Mouse (Mus musculus) embryonic facial prominence, embryonic 14.5 days (tissue): ENCODE results near the gene Erfe. TPM values are rescaled to one million over a fixed set of nuclear protein-coding genes. Genes with fewer than 3 reads are reported as not detected.

Experiments
- ATAC-seq: fragments of 200-750 bp; cut with Nextera tagmentation; 2 replicates; pipeline ENCODE4 v1.8.0; 2017; ENCODE audit warnings: low read depth, moderate number of reproducible peaks, moderate TSS enrichment
- DNase-seq: peaks from one replicate; pipeline ENCODE4 v3.0.0-alpha.2; 2015; ENCODE audit warnings: low spot score
- H3K27ac ChIP-seq: fragments of 300-500 bp; sonication (generic); replicated peaks from 2 replicates; pipeline ENCODE4 v1.5.1; 2014; ENCODE audit warnings: low read depth, mild to moderate bottlenecking, low read length, moderate library complexity
- H3K27me3 ChIP-seq: fragments of 300-500 bp; sonication (generic); replicated peaks from 2 replicates; pipeline ENCODE4 v1.6.1; 2014; ENCODE audit warnings: low read length; ENCODE audit not compliant: control insufficient read depth, insufficient read depth
- H3K36me3 ChIP-seq: fragments of 300-500 bp; sonication (generic); 2 replicates; pipeline ENCODE4 v1.6.1; 2014; ENCODE audit warnings: low read length, mixed read lengths; ENCODE audit not compliant: control insufficient read depth, insufficient read depth
- H3K4me1 ChIP-seq: fragments of 300-500 bp; sonication (generic); 2 replicates; pipeline ENCODE4 v1.6.1; 2014; ENCODE audit warnings: antibody characterized with exemption, low read length; ENCODE audit not compliant: control insufficient read depth, insufficient read depth
- H3K4me2 ChIP-seq: fragments of 300-500 bp; sonication (generic); 2 replicates; pipeline ENCODE4 v1.6.1; 2014; ENCODE audit warnings: low read depth, mild to moderate bottlenecking, low read length, moderate library complexity, mixed read lengths
- H3K4me3 ChIP-seq: fragments of 300-500 bp; sonication (generic); 2 replicates; pipeline ENCODE4 v1.5.1; 2014; ENCODE audit warnings: low read depth, mild to moderate bottlenecking, low read length
- H3K9ac ChIP-seq: fragments of 300-500 bp; sonication (generic); 2 replicates; pipeline ENCODE4 v1.6.1; 2014; ENCODE audit warnings: low read depth, mild to moderate bottlenecking, low read length, moderate library complexity, mixed read lengths
- H3K9me3 ChIP-seq: fragments of 300-500 bp; sonication (generic); 2 replicates; pipeline ENCODE4 v1.6.1; 2016; ENCODE audit warnings: low read length; ENCODE audit not compliant: control insufficient read depth
- WGBS: fragments of 180-500 bp; shearing (Covaris S2); extraction: QIAGEN DNeasy Blood & Tissue Kit; methylation state at CpG from one replicate; pipeline ENCODE4 v1.1.7; 2014; 5-methylcytosine and 5-hydroxymethylcytosine counted together
- polyA plus RNA-seq: library from polyadenylated mRNA; unstranded; fragments of >200 nt; fragmentation: Nextera tagmentation; extraction: Ambion mirVana; gene quantifications from 2 replicates; pipeline ENCODE4 v1.2.1, GENCODE M21; 2014

The Erfe gene
- polyA plus RNA-seq, 1 experiment from 2014 or later, result 1.5 TPM

GRCm38 (mm10) chr1:91344001-91344400 lies 22.2 kb upstream of the Erfe start:
- H3K27ac ChIP-seq, result no peak overlapping the region
- H3K27me3 ChIP-seq, result peaks cover 46% of the 10 kb centered on the region
- ATAC-seq (no peak), DNase-seq (no peak)
- no peaks in the 10 kb centered on the region for H3K36me3 ChIP-seq
- no peak overlapping the region for H3K4me2 ChIP-seq
- 79% methylated on average over 3 of the region's 3 CpGs for WGBS
- no peaks in the 10 kb centered on the region for H3K9me3 ChIP-seq
- H3K9ac ChIP-seq, result no peak overlapping the region
- H3K4me1 ChIP-seq, result no peaks in the 10 kb centered on the region
- no peak overlapping the region for H3K4me3 ChIP-seq

GRCm38 (mm10) chr1:91344921-91345685 lies 21.1 kb upstream of the Erfe start:
- ATAC-seq (no peak), DNase-seq (peak; percentile 34)
- peaks cover 46% of the 10 kb centered on the region for H3K27me3 ChIP-seq
- WGBS, result 2% methylated on average over 44 of the region's 68 CpGs
- H3K4me2 ChIP-seq, result peak overlapping the region; percentile 57
- no peak overlapping the region; the same call in 1 of the 2 replicates for H3K9ac ChIP-seq
- no peaks in the 10 kb centered on the region for H3K9me3 ChIP-seq
- H3K36me3 ChIP-seq, result no peaks in the 10 kb centered on the region
- no peaks in the 10 kb centered on the region for H3K4me1 ChIP-seq
- H3K4me3 ChIP-seq, result peak overlapping the region; percentile 33
- H3K27ac ChIP-seq, result no peak overlapping the region

DNA sequence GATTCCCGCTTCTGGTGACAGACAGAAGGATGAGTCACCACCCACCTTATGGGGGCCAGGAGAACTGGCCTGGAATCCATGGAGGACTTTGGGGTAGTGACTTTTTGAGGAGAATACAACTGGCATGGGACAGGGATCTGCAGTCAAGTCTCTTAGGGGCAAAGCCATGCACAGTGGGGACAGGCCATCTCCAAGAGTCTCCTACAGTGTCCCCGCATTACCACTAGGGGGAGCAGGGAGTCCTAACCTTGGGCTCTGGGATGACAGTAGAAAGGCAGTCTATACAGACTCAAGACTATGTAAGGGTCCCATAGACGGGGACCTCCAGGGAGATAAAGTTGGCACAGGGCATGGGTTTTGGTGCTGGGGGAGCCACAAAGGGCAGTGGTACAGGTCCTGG lies 19.3 kb upstream of the Erfe start:
- no peaks in the 10 kb centered on the region for H3K9me3 ChIP-seq
- ATAC-seq (peak; percentile 86), DNase-seq (peak; percentile 68)
- no peak overlapping the region for H3K9ac ChIP-seq
- no peaks in the 10 kb centered on the region for H3K4me1 ChIP-seq
- WGBS, result 36% methylated on average over 3 of the region's 3 CpGs
- H3K4me2 ChIP-seq, result no peak overlapping the region
- no peak overlapping the region for H3K27ac ChIP-seq
- peaks cover 46% of the 10 kb centered on the region for H3K27me3 ChIP-seq
- H3K36me3 ChIP-seq, result no peaks in the 10 kb centered on the region
- no peak overlapping the region for H3K4me3 ChIP-seq

GRCm38 (mm10) chr1:91350841-91351240 lies 15.4 kb upstream of the Erfe start, which contains the start of gene Klhl30:
TSS of gene Klhl30 (plus strand) at chr1:91351016.
- Histone ChIP-seq H3K4me3 (no peak within 1 kb of the TSS), H3K4me2 (no peak within 1 kb of the TSS), H3K9me3 (no peaks in the 10 kb centered on the region), H3K36me3 (no peaks in the 10 kb centered on the region), H3K4me1 (no peaks in the 10 kb centered on the region), H3K27me3 (peaks cover 10% of the 10 kb centered on the region), H3K27ac (no peak within 1 kb of the TSS), H3K9ac (no peak within 1 kb of the TSS)
- no peak for DNase-seq
- 56% methylated on average over 4 of the region's 4 CpGs for WGBS
- peak; percentile 19; the same call in 1 of the 2 replicates for ATAC-seq

- Histone ChIP-seq H3K4me2 (no peak overlapping the region), H3K4me3 (no peak overlapping the region), H3K36me3 (no peaks in the 10 kb centered on the region), H3K9ac (no peak overlapping the region), H3K4me1 (no peaks in the 10 kb centered on the region), H3K27me3 (peaks cover 5% of the 10 kb centered on the region), H3K9me3 (no peaks in the 10 kb centered on the region), H3K27ac (no peak overlapping the region)
- DNase-seq (no peak), ATAC-seq (no peak)
- WGBS, result 73% methylated on average over 3 of the region's 3 CpGs
Measured at GRCm38 (mm10) chr1:91351249-91351648, 15.0 kb upstream of the Erfe start.

- Histone ChIP-seq H3K9me3 (no peaks in the 10 kb centered on the region), H3K4me3 (no peak overlapping the region), H3K27ac (no peak overlapping the region), H3K36me3 (no peaks in the 10 kb centered on the region), H3K27me3 (no peaks in the 10 kb centered on the region), H3K4me1 (no peaks in the 10 kb centered on the region), H3K4me2 (no peak overlapping the region), H3K9ac (no peak overlapping the region)
- DNase-seq (no peak), ATAC-seq (no peak)
- 82% methylated on average over 2 of the region's 2 CpGs for WGBS
Measured at GRCm38 (mm10) chr1:91352277-91352676, 14.0 kb upstream of the Erfe start.

DNA sequence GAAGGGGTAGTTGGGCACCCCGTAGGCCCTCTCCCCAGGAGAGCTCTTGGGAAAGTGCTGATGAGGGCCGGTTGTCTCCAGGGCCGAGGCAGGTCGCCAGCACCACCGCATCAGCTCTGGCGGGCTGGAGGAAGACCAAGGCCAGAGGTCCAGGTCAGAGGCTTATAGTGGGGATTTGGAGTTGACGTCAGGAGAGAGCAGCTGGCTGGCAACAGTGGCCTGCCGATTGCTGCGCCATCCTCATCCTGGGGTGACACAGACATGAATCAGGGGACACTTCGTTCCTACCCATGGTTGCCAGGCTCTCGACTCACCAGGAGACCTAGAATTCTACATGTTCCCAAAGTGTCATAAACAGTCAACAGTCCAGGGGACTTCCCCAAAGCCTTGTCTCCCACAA lies 10.1 kb upstream of the Erfe start:
- H3K4me3 ChIP-seq, result no peak overlapping the region
- no peak overlapping the region for H3K9ac ChIP-seq
- no peak for DNase-seq
- no peaks in the 10 kb centered on the region for H3K27me3 ChIP-seq
- no peaks in the 10 kb centered on the region for H3K9me3 ChIP-seq
- WGBS, result 79% methylated on average over 11 of the region's 11 CpGs
- no peaks in the 10 kb centered on the region for H3K36me3 ChIP-seq
- H3K4me1 ChIP-seq, result no peaks in the 10 kb centered on the region
- H3K4me2 ChIP-seq, result no peak overlapping the region
- no peak overlapping the region for H3K27ac ChIP-seq
- no peak for ATAC-seq

DNA sequence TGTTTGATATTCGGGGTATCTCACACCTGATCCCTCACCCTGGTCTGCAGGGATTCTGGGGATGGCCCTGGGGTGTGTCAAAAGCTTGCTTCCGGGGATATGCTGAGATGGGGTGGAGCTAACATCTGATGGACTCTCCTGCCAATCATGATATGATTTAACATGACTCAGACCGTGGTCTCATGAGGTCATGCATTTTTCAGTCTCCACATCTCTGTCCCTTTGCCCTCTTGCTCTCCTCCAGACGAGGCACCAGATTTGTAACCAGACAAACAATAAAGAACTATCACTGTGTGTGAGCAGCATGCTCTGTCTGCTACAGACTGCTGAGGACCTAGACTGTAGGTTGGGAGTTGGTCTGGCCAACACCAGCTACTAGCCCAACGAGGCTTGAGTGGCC lies 4.1 kb upstream of the Erfe start:
- H3K9me3 ChIP-seq, result no peaks in the 10 kb centered on the region
- no peak overlapping the region for H3K27ac ChIP-seq
- DNase-seq, result no peak
- no peak overlapping the region for H3K9ac ChIP-seq
- H3K4me1 ChIP-seq, result peaks cover 4% of the 10 kb centered on the region; the same call in 1 of the 2 replicates
- H3K36me3 ChIP-seq, result no peaks in the 10 kb centered on the region
- 73% methylated on average over 5 of the region's 5 CpGs for WGBS
- H3K27me3 ChIP-seq, result no peaks in the 10 kb centered on the region
- no peak overlapping the region for H3K4me2 ChIP-seq
- no peak for ATAC-seq
- H3K4me3 ChIP-seq, result no peak overlapping the region
